Mouse (Mus musculus): ENCODE measurements around the gene Ppm1n. TPM values are rescaled to one million over a fixed set of nuclear protein-coding genes. Genes with fewer than 3 reads are reported as not detected.

Ppm1n gene
- total and polyA plus RNA-seq, 2 experiments from 2014 or later = 1.1 to 2.3 TPM

DNA sequence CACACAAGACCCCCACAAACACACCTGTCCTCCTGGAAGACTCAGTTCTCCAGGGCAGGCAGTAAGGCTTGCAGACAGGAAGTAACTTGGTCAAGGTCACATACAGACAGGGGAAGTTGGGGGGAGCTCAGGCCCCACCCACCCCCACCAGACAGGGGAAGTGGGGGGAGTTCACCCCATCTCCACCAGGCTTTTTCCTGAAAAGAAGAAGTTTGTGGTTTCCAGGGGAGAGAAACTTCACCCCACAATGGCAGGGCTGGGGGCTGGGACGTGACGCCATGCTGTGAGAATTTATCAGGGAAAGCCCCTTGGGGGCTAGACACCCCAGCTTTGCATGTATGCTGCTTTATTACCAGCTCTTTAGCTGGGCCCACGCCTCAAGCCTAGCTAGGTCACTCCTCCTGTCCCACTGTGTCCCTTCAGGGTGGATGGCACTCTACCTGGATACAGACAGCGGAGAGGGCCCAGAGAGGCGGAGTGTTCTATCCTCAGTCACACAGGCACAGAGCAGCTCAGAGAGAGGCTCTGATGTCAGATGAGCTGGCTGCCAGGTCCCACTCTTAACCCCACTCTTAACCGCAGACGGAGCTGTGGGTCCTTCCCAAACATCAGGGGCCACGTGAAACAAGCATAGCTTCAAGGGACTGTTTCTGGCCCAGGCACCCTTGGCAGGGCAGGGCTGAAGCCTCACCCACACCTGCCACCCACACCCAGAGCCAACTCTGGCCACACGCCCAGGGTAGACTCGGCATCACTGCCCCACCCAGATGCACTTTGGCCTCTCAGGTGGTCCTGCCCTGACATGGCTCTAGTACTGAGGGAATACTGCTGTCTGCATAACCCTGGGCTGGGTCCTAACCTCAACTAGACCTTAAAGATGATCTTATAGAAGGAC is 13.7 kb downstream of the Ppm1n start:
- H3K36me3 ChIP-seq (ENCODE audit: insufficient read depth) = peaks cover 27% of the 10 kb centered on the region
- H3K4me3 ChIP-seq (ENCODE audit: low read depth, low read length) = no peak overlapping the region
- TF ChIP-seq CTCF (IDR thresholded peaks at IDR 0.05; ENCODE audit: low read depth) = no peak
- no peaks in the 10 kb centered on the region for H3K9me3 ChIP-seq (ENCODE audit: low read length)
- no peak for DNase-seq
- no peak overlapping the region for H3K27ac ChIP-seq (ENCODE audit: low read depth, low read length)
- ATAC-seq = no peak
- H3K9ac ChIP-seq = no peak overlapping the region
- no peak overlapping the region for H3K4me2 ChIP-seq (ENCODE audit: low read depth)
- H3K4me1 ChIP-seq (ENCODE audit: insufficient read depth) = peaks cover 15% of the 10 kb centered on the region
- WGBS = 81% methylated on average over 10 of the region's 10 CpGs
- H3K27me3 ChIP-seq (ENCODE audit: insufficient read depth, low read length) = no peaks in the 10 kb centered on the region

DNA sequence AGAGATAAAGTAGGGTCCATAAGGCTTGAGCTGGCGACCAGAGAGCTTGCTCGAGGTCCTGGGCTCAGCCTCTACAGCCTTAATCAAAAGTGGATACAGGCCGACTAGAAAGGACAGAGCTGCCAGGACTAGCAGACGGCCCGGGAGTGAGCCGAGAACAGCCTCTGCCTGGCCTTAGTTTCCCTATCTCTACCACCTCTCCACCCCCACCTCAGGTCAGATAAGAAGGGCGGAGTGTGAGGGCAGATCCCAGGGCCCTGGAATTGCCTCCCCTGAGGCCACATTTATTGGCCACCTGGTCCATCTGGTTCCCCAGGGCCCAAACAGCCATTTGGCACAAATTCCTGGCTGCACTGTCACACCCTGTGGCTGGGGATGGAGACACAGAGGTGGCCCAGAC is 14.7 kb downstream of the Ppm1n start:
- Histone ChIP-seq H3K4me3 (ENCODE audit: low read depth, low read length) (no peak overlapping the region), H3K9me3 (ENCODE audit: low read length) (no peaks in the 10 kb centered on the region), H3K4me2 (ENCODE audit: low read depth) (no peak overlapping the region), H3K27me3 (ENCODE audit: insufficient read depth, low read length) (no peaks in the 10 kb centered on the region), H3K27ac (ENCODE audit: low read depth, low read length) (no peak overlapping the region), H3K9ac (no peak overlapping the region), H3K4me1 (ENCODE audit: insufficient read depth) (peaks cover 7% of the 10 kb centered on the region), H3K36me3 (ENCODE audit: insufficient read depth) (peaks cover 36% of the 10 kb centered on the region)
- no peak for DNase-seq
- no peak for TF ChIP-seq CTCF (IDR thresholded peaks at IDR 0.05; ENCODE audit: low read depth)
- ATAC-seq = no peak
- 80% methylated on average over 7 of the region's 7 CpGs for WGBS

DNA sequence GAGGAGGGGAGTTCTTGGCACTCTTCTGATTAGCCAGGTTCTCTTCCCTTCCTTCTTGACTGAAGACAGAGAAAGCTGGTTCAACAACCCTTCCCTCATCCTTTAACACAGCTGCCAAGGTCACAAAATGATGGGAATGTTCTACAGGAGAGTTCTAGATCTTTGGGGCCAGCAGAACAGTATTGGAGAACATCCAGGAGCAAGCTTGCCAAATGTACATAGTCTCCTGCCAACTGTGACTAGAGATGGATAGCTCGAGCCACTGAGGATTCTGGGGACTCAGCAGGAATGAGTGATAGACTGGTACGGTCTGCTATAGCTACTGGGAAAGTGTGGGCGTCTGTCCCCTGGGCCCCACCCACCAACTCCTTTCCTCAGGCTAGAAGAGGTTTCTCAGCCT is 21.5 kb downstream of the Ppm1n start:
- WGBS = 66% methylated on average over 3 of the region's 3 CpGs
- no peak for TF ChIP-seq CTCF (IDR thresholded peaks at IDR 0.05; ENCODE audit: low read depth)
- DNase-seq (no peak), ATAC-seq (no peak)
- Histone ChIP-seq H3K4me3 (ENCODE audit: low read depth, low read length) (no peak overlapping the region), H3K36me3 (ENCODE audit: insufficient read depth) (peaks cover 67% of the 10 kb centered on the region), H3K9ac (no peak overlapping the region), H3K27me3 (ENCODE audit: insufficient read depth, low read length) (no peaks in the 10 kb centered on the region), H3K27ac (ENCODE audit: low read depth, low read length) (no peak overlapping the region), H3K4me1 (ENCODE audit: insufficient read depth) (no peaks in the 10 kb centered on the region), H3K4me2 (ENCODE audit: low read depth) (no peak overlapping the region), H3K9me3 (ENCODE audit: low read length) (no peaks in the 10 kb centered on the region)

DNA sequence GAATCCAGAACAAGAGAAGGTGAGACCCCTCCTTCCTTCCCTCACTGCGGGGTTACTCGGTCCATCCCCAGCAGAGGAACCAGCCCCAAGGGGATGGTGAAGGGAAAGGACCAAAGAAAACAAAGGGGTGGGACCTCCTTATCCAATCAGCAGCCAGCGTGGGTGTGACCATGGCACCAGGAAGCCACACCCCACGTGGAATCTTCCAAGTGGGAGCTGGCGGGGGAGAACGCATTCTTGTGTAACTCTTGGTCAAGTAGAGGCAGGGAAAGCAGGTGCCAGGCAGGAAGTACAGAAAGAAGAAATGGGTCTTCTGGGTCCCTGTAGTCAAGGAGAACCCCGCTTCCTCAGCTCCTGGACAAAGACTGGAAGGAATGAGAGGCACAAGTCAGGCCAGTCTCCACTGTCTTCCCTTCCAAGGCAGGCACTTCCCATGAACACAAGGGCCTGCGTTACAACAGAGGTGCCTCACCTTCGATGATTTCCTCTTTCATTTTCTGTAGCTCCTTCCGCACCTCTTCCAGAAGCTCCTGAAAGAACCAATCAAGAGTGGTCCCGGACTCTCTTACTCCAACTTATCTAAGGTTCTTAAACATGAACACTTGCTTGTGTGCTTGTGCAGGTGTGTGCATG is 22.4 kb downstream of the Ppm1n start:
- H3K4me1 ChIP-seq (ENCODE audit: insufficient read depth) = no peaks in the 10 kb centered on the region

DNA sequence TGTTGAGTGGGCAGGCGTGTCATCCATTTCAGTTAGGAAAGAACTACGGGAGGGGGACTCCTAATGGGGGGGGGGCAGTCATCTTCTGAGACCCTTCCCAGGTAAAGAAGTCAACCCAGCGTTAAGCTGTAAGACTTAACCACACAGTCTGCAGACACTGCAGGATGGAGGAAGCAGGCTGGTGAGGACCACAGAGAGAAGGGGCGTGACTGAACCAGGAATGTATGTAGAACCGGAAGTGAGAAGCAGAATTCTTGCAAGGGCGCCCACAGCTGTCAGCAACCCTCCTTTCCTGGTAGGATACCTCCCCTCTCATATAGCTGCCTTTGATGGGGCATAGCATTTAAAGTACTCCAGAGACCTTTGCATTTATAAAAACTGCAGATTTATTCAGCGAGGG is 23.3 kb downstream of the Ppm1n start:
- Histone ChIP-seq H3K4me1 (ENCODE audit: insufficient read depth) (no peaks in the 10 kb centered on the region), H3K4me2 (ENCODE audit: low read depth) (no peak overlapping the region), H3K27me3 (ENCODE audit: insufficient read depth, low read length) (no peaks in the 10 kb centered on the region), H3K4me3 (ENCODE audit: low read depth, low read length) (no peak overlapping the region), H3K36me3 (ENCODE audit: insufficient read depth) (peaks cover 54% of the 10 kb centered on the region), H3K9me3 (ENCODE audit: low read length) (no peaks in the 10 kb centered on the region), H3K9ac (no peak overlapping the region), H3K27ac (ENCODE audit: low read depth, low read length) (no peak overlapping the region)
- DNase-seq = no peak
- 92% methylated on average over 7 of the region's 7 CpGs for WGBS
- ATAC-seq = no peak
- no peak for TF ChIP-seq CTCF (IDR thresholded peaks at IDR 0.05; ENCODE audit: low read depth)

More for the DNA sequence above, 22.4 kb downstream of the Ppm1n start:
- no peak for TF ChIP-seq CTCF (IDR thresholded peaks at IDR 0.05; ENCODE audit: low read depth)
- no peak overlapping the region for H3K4me3 ChIP-seq (ENCODE audit: low read depth, low read length)
- no peak overlapping the region for H3K4me2 ChIP-seq (ENCODE audit: low read depth)
- ATAC-seq (peak; percentile 91), DNase-seq (peak; percentile 75)
- no peak overlapping the region for H3K27ac ChIP-seq (ENCODE audit: low read depth, low read length)
- no peak overlapping the region for H3K9ac ChIP-seq
- no peaks in the 10 kb centered on the region for H3K9me3 ChIP-seq (ENCODE audit: low read length)
- H3K27me3 ChIP-seq (ENCODE audit: insufficient read depth, low read length) = no peaks in the 10 kb centered on the region
- peaks cover 61% of the 10 kb centered on the region for H3K36me3 ChIP-seq (ENCODE audit: insufficient read depth)
- 30% methylated on average over 11 of the region's 11 CpGs for WGBS

DNA sequence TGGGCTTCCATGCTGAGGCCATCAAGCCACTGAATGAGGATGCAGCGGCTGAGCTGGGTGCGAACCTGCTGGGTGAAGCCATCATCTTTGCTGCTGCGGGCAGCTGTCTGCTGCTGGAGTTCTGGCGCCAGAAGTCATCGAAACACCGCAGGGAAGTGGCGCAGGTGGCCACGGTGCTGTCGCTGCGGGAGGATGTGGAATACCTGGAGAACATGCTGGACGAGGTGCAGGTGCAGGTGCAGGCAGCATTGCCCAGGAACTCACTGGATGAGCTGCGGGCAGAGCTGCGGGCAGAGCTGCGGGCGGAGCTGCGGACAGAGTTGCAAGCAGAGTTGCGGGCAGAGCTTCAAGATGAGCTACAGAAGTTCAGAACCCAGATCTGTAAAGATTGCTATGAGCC is 24.5 kb downstream of the Ppm1n start:
- H3K27me3 ChIP-seq (ENCODE audit: insufficient read depth, low read length) = no peaks in the 10 kb centered on the region
- H3K9me3 ChIP-seq (ENCODE audit: low read length) = no peaks in the 10 kb centered on the region
- peaks cover 45% of the 10 kb centered on the region for H3K36me3 ChIP-seq (ENCODE audit: insufficient read depth)
- no peak overlapping the region for H3K27ac ChIP-seq (ENCODE audit: low read depth, low read length)
- H3K9ac ChIP-seq = no peak overlapping the region
- TF ChIP-seq CTCF (IDR thresholded peaks at IDR 0.05; ENCODE audit: low read depth) = no peak
- no peak overlapping the region for H3K4me2 ChIP-seq (ENCODE audit: low read depth)
- DNase-seq (no peak), ATAC-seq (no peak)
- no peaks in the 10 kb centered on the region for H3K4me1 ChIP-seq (ENCODE audit: insufficient read depth)
- H3K4me3 ChIP-seq (ENCODE audit: low read depth, low read length) = no peak overlapping the region
- WGBS = 86% methylated on average over 17 of the region's 17 CpGs

DNA sequence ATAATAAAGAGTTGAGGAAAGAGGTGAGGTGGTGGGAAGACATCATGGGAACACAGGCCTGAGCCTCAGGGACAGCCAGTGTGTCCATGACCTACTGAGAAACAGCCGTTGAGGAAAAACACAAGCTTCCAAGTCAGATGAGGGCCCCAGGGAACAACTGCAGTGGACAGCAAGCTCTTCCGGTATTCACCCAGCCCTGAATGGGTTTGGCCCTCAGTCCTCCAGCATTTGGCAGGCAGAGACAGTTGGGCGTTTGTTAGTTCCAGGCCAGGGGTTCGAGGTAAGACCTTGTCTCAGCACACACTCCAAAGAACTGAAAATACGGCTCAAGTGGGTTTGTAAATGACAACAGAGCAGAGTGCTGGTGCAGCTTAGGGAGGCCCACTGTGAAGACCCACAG is 26.4 kb downstream of the Ppm1n start:
- Histone ChIP-seq H3K4me1 (ENCODE audit: insufficient read depth) (no peaks in the 10 kb centered on the region), H3K4me3 (ENCODE audit: low read depth, low read length) (no peak overlapping the region), H3K27me3 (ENCODE audit: insufficient read depth, low read length) (no peaks in the 10 kb centered on the region), H3K27ac (ENCODE audit: low read depth, low read length) (no peak overlapping the region), H3K36me3 (ENCODE audit: insufficient read depth) (peaks cover 28% of the 10 kb centered on the region), H3K4me2 (ENCODE audit: low read depth) (no peak overlapping the region), H3K9me3 (ENCODE audit: low read length) (no peaks in the 10 kb centered on the region), H3K9ac (no peak overlapping the region)
- DNase-seq (no peak), ATAC-seq (no peak)
- TF ChIP-seq CTCF (IDR thresholded peaks at IDR 0.05; ENCODE audit: low read depth) = no peak
- 55% methylated on average over 5 of the region's 5 CpGs for WGBS
